Mouse (Mus musculus): ENCODE results near the gene 3110040N11Rik.

The 3110040N11Rik gene

GRCm38 (mm10) chr7:81738720-81739385, 50.4 kb downstream of the 3110040N11Rik start:
- DNase-seq (ENCODE audit: low read depth, low spot score): no peak

- no peak for DNase-seq (ENCODE audit: low read depth, low spot score)
Measured at GRCm38 (mm10) chr7:81735300-81736048, 53.8 kb downstream of the 3110040N11Rik start.

GRCm38 (mm10) chr7:81732183-81733089, 56.8 kb downstream of the 3110040N11Rik start:
- no peak for DNase-seq (ENCODE audit: low read depth, low spot score)
